Mouse (Mus musculus) ovary, postnatal 10 days (tissue): ENCODE results near the gene Mroh8.
"Not testable (repeated sequence)": the region's sequence is repeated elsewhere in the genome, so short reads cannot be mapped to it uniquely, and the experiment has no call there.

Experiments used
- DNase-seq: peaks from one replicate; pipeline ENCODE4 v3.0.0; 2022; ENCODE audit warnings: low spot score

Gene Mroh8

DNA sequence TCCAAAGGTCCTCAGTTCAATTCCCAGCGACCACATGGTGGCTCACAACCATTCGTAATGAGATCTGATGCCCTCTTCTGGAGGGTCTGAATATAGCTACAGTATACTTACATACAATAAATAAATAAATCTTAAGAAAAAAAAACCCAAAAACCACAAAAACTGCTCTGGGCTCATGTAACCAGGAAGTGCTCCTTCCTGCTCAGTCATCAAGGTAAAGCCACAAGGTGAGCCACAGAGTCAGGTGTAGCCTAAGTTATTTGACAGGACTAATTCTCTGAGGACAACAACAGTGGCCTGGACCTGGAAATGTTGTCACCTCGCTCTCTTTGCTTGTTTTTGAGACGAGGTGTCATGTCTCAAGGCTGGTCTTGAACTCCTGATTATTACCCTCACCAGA is 88.7 kb downstream of the Mroh8 start:
- DNase-seq, result no peak

DNA sequence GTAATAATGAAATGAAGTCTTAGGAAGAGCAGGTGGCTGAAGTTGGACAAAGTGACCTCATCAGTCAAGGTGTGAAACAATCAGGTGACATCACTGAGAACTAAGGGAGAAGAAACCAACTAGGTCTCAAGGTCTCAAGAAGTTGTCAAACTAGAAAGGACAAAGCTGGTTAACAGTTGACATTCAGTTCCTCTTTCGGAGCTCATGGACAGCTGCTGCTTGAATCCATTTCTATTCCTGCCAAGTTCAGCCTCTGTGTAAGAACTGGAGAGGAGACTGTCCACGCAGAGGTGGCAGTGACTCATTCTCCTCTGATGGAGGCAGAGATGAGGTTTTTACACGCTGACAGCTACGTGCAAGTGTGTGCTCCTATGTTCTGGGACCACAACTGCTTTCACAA is 92.1 kb downstream of the Mroh8 start:
- no peak for DNase-seq

DNA sequence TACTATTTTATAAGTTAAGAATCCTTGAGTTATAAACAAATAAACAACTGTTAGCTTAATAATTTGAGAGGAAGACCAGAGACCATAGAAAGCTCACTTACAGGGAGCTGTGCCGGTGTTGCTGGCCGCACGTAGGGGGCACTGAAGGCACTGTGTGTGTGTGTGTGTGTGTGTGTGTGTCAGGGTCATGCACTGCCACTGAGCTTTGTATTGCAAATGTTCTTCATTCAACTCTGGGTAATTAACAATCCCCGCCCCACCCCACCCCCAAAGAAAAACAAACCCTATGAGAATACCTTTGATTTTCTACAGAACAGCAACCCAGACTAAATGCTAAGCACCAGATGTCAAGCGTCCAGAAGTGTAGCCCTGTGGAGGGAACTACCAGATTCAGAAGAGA is 92.8 kb downstream of the Mroh8 start:
- DNase-seq, result no peak

DNA sequence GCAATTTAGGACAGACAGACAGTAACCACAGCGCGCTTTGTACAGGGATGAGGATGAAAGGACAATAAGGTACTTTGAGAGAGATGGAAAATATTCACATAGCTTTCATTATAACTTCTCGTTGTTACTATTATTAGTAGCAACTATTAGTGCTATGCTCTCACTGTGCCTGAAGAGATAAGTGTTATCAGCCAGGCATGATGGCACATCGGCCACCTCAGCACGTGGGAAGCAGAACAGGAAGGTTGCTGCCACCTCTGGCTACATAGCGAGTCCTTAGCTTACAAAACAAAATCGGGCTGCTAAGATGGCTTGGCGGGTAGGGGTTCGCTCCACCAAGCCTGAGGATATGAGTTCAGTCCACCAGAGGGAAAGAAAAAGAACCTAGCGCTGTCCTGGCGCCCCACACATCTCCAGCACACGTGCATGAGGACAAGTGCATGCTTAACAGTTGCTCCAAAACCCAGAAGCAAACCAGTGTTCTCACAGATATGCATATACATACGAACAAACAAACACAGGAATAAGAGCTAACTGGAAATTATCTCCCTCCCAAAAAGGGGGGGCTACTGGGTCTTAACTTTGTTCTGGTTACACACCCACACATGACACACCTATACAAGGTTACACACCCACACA is 94.2 kb downstream of the Mroh8 start:
- DNase-seq, result no peak

DNA sequence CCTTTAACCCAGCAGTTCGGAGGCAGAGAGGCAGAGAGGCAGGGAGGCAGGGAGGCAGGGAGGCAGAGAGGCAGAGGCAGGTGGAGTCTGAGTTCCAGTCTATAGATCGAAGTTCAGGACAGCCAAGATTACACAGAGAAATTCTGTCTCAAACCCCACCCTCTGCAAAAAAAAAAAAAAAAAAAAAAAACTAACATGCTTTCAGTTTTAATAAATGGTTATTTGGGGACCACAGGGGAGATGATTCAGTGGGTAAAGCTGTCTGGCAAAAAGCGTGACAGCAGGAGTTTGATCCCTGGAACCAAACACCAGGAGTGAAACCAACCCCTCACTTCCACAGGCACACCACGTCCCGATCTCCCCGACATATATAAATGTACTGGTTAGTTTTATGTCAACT is 101.2 kb downstream of the Mroh8 start:
- no peak for DNase-seq

DNA sequence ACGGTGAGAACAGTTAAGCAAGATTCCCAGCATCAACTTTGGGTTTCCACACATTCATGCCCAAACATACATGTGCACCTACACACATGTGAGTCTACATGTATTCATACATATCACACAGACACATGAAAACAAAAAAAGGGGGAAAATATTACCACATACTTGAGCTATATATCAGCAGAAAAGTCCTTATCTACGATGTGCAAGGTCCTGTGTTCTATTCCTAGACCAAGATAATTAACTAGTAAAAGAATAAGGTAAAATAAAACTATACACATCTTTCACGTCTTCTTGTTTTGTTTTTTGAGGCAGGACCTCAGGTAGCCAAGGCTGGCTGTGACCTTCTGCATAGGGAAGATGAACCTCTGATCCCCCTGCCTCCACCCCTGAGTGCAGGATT is 103.1 kb downstream of the Mroh8 start:
- DNase-seq, result no peak

DNA sequence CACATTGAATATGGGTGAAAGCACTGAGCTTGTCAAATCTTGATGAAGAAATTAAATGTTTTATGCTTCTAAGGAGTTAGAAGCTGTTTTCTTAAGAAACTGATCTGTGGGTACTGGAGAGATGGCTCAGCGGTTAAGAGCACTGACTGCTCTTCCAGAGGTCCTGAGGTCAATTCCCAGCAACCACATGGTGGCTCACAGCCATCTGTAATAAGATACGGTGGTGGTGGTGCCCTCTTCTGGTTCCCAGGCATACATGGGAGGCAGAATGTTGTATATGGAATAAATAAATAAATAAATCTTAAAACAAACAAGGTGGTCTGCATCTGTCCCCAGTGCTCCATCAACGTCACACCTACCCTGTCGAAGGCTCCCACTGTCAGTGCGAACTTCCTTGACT is 104.9 kb downstream of the Mroh8 start:
- DNase-seq, result no peak

DNA sequence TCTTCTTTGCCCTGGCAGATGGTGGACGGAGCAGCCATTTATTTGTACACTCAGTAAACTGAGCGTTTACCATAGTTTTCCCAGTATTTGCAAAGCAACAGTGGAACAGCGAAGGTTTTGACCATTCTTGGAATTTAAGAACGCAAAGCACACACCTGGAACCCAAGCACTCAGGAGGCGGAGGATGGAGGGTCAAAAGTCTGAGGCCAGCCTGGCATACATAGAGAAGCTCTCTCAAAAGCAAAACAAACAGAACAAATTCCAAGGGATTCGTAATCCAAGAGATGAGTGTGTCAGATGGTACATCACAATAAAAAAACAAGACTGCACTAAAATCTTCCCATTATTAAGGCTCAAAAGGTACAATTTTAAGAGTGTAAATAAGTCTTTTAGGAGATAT is 105.8 kb downstream of the Mroh8 start:
- DNase-seq, result no peak

DNA sequence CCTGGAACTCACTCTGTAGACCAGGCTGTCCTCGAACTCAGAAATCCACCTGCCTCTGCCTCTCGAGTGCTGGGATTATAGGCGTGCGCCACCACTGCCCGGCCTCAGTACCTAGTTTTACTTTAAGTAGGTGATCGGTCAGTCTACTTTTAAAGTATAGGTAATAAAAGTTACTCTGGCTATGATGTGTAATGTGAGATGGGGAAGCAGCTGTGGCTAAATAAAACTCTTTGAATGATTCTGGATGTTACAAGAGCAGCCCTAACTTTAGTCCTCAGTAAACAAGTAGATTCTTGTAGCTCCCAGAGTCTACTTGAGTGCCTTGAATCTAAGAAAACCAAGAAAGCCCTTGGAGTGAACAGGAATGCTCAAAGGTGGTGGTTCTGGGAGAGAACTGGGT is 106.4 kb downstream of the Mroh8 start:
- no peak for DNase-seq

DNA sequence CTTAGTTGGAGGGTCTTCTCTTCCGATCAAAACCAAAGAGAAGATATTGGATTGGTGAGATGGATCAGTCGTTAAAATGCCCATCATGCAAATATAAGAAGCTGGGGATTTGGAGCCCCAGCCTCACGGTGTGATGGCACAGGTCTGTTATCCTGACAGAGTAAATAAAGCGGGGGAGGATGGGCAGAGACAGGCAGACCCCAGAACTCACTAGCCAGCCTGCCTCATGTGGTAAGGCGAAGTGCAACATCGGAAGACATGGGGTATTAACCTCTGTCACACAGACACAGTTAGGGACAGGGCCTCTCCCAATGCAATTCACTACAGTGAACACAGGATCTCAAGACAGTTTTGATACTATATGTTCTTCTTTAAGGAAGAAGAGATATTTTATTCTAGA is 108.7 kb downstream of the Mroh8 start:
- DNase-seq, result no peak

DNA sequence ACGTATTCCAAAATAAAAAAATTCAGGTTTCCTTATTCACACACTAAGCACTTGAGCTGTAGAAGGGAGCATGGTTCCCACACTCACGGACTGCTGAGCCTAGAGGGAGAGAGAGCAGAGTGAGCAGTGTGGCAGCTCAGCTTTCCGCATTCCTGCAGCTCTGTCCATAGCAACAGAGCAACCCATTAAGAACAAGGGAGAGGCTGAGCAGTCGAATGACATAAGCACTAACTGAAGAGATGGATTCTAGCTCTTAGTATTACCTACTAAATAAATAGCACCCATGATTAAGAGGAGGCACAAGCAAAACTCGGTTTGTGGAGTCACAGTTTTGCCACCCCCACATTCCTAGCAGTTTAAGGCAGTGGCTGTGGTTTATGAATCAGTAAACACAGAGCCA is 109.2 kb downstream of the Mroh8 start:
- DNase-seq, result no peak

DNA sequence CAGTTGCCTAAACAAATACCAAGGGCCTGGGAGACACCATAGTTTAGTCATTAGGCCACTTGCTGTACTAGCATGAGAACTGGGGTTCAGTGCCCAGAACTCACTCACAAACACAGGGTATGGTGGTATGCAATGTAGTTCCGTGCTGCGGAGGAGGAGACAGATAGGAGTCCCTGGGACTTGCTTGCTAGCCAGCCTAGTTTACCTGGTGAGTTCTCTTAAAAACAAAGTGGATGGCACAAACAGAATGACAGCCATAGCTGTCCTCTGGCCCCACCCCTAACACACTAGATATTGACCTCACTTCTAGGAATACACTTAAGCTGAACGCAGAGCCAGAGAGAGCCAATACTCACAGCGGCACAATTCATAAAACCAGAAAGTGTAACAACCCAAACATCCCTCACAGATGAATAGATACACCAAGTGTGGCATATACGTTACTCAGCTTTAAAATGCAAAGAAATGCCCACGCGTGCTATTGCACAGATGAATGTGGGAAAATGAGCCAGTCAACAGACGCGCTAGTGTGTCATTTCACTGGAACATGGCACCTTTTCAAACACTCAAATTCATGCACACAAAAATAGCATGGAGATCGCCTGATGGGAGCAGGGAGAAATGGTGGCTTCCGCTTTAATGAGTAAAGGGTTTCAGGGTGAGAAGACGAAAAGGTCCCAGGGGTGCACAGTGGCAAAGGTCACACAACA is 112.8 kb downstream of the Mroh8 start:
- no peak for DNase-seq

DNA sequence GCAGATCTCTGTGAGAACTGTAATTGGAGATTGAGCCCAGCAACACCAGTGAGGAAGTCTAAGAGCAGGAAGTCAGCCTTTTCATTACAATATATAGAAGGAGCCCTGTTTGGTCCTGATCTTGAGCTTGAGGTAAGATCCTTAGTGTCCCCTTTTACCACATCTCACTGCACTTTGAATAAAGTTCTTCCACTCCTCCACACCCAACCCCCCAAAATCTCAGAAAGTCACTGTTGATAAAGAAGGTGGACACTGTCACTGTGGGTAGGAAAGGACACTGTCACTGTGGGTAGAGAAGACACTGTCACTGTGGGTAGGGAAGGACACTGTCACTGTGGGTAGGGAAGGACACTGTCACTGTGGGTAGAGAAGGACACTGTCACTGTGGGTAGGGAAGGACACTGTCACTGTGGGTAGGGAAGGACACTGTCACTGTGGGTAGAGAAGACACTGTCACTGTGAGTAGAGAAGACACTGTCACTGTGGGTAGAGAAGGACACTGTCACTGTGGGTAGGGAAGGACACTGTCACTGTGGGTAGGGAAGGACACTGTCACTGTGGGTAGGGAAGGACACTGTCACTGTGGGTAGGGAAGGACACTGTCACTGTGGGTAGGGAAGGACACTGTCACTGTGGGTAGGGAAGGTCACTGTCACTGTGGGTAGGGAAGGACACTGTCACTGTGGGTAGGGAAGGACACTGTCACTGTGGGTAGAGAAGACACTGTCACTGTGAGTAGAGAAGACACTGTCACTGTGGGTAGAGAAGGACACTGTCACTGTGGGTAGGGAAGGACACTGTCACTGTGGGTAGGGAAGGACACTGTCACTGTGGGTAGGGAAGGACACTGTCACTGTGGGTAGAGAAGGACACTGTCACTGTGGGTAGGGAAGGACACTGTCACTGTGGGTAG is 113.8 kb downstream of the Mroh8 start:
- DNase-seq, result not testable (repeated sequence)

DNA sequence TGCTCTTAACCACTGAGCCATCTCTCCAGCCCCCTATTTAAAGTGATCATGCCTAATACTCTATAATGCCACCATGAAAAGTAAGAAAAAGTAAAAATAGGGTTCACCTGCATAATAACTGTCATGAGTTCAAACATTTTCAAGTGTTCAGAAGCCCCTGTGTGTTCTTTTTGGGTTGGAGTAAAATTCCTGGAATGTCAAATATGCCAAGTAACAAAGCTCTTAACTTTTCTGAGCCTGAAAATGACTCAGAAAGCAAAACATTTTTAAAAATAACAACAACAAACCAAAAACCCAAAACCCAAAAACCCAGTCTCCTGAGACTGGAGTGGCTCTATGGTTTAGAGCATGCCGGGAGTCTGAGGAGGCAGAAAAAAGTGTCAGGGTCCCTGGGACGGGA is 115.2 kb downstream of the Mroh8 start:
- DNase-seq, result no peak
